Mouse (Mus musculus) cortical plate, adult 2 months (tissue): ENCODE measurements at regions not wholly inside any gene's neighbourhood (a gene's known extent, or its start where the extent isn't known, plus 50 kb on each side); places are given as distances from the start of the nearest gene placed in this dataset.

ENCODE experiments used
- H3K27ac ChIP-seq: fragments of 200-500 bp; 2 replicates; pipeline ENCODE4 v1.5.1; 2012; ENCODE audit warnings: low read length, control low read depth, inconsistent platforms; ENCODE audit not compliant: insufficient read depth
- H3K4me1 ChIP-seq: fragments of 200-500 bp; 2 replicates; pipeline ENCODE4 v1.6.1; 2011; ENCODE audit warnings: low read length; ENCODE audit not compliant: control insufficient read depth, insufficient read depth
- H3K4me3 ChIP-seq: fragments of 200-500 bp; 2 replicates; pipeline ENCODE4 v1.5.1; 2011; ENCODE audit warnings: mild to moderate bottlenecking, low read length, control low read depth; ENCODE audit not compliant: insufficient read depth
- CTCF ChIP-seq: fragments of 200-500 bp; IDR thresholded peaks from 2 replicates; pipeline ENCODE4 v1.5.1; 2011; ENCODE audit warnings: mild to moderate bottlenecking, control low read depth, low read length; ENCODE audit not compliant: insufficient read depth; ENCODE audit errors: extremely low read depth
- POLR2A ChIP-seq: fragments of 200-500 bp; IDR thresholded peaks from 2 replicates; pipeline ENCODE4 v1.6.1; 2011; ENCODE audit warnings: mild to moderate bottlenecking, low read length, control low read depth; ENCODE audit not compliant: insufficient read depth; ENCODE audit errors: extremely low read depth

DNA sequence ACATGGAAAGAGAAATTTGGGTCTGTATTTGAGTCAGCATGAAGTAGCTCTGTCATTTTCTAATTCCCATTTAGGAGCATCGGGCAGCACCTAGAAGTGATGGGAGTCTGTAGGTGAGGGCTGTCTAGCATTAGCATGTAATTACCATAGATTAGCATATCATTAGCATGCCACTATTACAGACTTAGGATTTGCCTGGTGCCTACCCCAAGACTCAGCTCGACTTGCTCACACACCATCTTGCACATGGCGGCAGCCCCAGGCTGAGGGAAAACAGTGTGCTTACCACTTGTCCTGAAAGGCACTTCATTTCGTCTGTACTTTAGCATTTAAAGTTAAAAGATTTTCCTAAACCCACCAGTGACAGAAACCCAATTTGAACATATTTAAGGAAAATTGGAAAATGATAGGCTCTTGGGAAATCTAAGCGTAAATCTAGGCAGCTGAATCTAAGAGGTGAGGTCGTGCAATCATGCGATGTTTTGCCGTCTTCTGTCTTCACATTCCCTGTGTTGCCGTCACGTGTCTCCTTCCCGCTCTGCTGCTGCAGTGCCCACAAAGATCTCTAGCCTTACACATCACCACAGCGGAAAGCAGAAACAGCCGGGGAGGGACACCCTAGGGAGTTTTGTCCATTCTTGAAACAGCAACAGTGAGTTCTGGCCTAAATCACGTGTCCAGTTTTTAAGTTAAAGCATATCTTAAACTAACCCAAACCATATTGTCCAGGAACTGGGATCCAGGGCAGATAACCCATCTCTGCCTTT is 101.2 kb upstream of the Tsc22d1 start:
- TF ChIP-seq CTCF (no peak), POLR2A (no peak)
- Histone ChIP-seq H3K4me1 (no peaks in the 10 kb centered on the region), H3K27ac (no peak overlapping the region), H3K4me3 (no peak overlapping the region)

DNA sequence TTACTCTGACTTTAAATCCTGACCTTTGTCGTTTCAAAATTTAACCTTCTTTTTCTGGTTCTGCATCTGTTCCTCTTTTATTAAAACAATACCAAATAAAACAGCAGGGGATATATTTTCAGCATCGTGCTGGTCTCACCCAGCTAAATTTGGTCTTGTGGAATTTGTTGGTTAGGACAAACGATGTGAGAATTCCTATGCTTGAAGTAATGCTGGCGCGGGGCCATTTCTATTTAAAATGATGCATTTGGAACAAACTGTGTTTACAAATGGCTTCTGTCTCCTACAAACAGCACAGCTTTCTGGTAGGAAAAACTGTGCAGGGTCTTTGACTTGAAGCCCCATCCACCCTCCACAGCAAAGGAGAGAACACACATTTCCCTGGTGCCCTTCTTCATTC is 96.3 kb upstream of the Tsc22d1 start:
- Histone ChIP-seq H3K4me3 (no peak overlapping the region), H3K4me1 (no peaks in the 10 kb centered on the region), H3K27ac (no peak overlapping the region)
- TF ChIP-seq POLR2A (no peak), CTCF (no peak)

DNA sequence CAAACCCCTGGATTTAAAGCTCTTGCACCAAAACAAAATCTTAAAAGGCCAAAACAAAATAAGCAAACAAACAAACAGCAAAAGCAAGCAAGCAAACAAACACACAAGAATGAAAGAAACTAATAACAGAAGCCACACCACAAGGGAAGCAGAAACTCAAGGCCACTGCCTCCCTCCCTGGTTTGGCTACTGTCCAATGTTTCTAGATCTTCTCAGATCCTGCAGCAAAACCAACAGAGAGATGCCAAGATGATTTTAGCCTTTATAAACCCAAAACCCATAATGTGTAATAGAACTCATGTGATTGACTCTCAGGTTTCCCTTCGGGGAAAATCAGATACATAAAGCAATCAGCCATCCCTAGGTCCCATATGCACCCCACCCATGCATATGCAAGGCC is 90.5 kb upstream of the Tsc22d1 start:
- Histone ChIP-seq H3K27ac (no peak overlapping the region), H3K4me1 (no peaks in the 10 kb centered on the region), H3K4me3 (no peak overlapping the region)
- TF ChIP-seq CTCF (no peak), POLR2A (no peak)

DNA sequence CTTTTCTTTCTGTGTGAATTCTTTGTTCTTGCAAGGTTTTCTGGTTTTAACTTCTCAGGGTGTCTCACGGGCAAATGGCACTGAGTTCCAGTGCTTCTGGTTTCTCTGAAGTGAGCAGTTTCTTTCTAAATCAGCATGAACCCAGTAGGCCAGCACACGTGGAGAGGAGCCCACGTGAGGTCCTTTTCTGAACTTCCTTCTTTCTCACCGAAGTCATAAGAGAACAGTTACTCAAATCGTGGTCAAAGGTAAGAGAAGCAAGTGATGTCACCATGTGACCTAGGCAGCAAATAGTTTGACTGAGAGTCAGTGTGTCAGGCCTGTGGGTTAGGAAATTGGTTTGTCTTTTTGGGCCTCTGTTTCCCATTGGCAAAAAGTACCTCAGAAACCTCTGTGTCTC is 84.8 kb upstream of the Tsc22d1 start:
- H3K4me3 ChIP-seq = no peak overlapping the region
- no peak overlapping the region for H3K27ac ChIP-seq
- TF ChIP-seq CTCF (no peak), POLR2A (no peak)
- H3K4me1 ChIP-seq = no peaks in the 10 kb centered on the region

DNA sequence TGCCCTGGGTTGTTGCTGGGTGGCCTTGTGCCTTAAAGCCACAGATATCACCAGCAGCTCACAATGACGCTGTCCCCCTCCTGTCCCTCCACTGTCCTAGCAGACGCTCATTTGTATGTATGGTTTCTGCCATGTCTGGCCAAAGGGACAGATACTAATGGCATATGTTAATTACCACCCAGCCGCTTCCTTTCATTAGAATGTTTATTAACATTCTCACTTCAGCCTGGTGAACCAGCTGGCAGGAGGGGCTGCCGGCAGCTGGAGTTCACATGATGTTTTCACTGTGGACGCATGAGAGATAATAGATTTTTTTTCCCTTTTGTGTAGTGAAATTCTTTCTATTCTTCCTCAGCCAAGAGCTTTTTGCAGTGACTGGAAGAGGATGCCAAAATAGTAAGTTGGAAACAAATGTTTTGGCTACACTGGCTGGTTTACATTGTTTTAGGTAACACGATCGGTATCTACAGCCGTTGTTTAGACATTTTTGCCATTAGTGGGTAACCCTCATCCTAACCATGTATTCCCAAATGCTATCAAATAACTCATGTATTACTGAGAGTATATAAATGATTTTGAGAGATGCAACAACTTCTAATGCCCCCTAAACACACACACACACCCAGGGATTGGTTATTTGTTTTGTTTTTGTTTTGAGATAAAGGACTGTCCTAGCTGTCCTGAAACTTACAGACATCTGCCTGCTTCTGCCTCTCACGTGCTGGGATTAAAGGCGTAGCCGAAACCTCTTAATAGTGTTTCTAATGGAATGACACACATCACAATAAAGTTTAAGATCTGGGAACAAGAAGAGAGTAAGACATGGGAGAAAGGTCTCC is 83.0 kb upstream of the Tsc22d1 start:
- H3K4me3 ChIP-seq = no peak overlapping the region
- no peaks in the 10 kb centered on the region for H3K4me1 ChIP-seq
- no peak overlapping the region for H3K27ac ChIP-seq
- no peak for TF ChIP-seq CTCF
- TF ChIP-seq POLR2A = no peak

DNA sequence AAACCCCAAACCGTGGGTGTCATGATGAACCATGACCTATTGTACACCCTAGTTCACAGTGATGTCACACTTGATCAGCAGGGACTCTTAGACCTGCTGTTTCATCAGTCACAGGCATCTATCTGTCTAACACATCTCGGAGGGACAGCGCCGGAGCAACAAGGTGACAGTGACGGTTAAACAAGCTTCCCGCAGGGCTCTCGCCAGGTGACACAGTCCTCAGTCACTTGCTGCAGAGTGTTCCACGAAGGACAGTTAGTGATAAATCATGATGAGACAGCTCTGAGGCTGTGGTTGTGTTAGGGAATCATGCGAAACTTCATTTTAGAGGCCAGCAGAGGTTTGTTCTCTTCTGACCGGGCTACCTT is 82.4 kb upstream of the Tsc22d1 start:
- TF ChIP-seq POLR2A = no peak
- TF ChIP-seq CTCF = no peak
- H3K4me1 ChIP-seq = no peaks in the 10 kb centered on the region
- H3K4me3 ChIP-seq = no peak overlapping the region
- H3K27ac ChIP-seq = no peak overlapping the region

DNA sequence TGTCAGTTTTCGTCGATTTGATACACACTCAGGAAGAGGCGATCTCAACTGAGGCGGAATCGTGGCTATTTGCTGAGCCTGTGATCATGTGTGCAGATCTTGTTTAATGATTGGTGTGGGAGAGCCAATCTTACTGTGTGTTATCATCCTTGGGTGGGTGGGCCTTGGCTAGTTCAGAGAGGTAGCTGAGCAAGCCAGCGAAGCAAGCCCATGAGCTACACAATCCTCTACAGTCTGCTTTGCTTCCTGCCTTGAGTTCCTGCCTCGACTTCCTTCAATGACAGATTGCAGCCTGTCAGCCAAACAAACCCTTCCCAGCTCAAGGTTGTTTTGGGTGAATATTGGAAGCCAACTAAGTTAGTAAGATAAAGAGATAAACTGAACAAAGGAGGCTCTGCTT is 74.0 kb upstream of the Tsc22d1 start:
- Histone ChIP-seq H3K27ac (no peak overlapping the region), H3K4me3 (no peak overlapping the region), H3K4me1 (no peaks in the 10 kb centered on the region)
- TF ChIP-seq POLR2A (no peak), CTCF (no peak)

DNA sequence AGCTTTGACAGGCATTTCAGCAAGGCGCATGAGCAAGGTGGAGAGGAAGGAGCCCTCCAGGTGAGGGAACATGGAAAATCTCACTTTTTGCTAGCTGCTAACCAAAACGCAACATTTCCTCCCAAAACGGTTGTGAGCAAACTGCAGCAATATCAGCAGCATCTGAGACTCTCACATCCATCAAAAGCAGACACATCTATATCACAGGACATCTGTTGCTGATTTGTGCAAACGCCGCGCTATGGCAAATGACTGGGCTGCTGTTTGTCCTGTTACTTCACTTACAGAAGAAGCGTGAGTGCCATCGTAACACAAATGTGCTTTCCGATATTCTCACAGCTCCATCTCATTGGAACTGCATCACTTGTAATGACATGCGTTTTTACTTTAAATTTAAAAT is 73.5 kb upstream of the Tsc22d1 start:
- no peak overlapping the region for H3K27ac ChIP-seq
- H3K4me3 ChIP-seq = no peak overlapping the region
- H3K4me1 ChIP-seq = no peaks in the 10 kb centered on the region
- TF ChIP-seq POLR2A (no peak), CTCF (no peak)

DNA sequence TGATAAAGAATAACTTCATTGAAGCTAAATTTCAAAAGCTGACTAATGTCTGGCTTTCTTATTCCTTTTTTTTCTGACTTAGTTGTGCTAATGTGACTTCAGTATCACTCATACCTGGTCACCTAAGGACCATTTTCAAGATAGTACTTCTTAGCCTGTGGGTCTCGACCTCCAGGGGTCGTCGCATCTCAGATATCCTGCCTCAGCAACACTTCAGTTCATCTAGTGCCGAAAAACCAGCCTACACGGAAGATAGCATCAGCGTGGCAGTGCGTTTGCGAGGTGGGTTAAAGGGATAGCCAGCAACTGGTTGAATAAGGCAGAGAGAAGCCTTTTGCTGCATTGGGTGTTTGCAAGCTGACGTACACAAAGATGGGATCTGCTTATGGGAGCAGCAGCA is 62.9 kb upstream of the Tsc22d1 start:
- Histone ChIP-seq H3K27ac (no peak overlapping the region), H3K4me3 (no peak overlapping the region), H3K4me1 (no peaks in the 10 kb centered on the region)
- TF ChIP-seq CTCF = no peak
- no peak for TF ChIP-seq POLR2A

DNA sequence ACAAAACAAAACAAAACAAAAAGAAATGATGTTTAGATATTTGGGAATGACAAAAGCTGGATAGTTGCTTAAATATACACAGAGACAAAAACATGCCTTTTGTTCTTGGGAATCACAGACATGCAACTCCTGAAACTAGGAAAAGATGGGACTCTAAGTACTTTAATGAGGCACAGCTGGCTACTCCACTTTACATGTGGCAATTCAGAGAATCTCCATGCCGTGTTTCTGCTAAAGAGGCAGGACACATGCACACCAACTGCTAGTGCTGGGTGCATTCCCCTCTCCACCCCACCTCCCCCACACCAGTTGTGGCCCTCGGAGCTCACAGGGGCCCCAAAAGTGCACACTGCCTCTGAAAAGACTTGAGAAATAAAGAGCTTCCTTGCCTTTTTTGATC is 58.6 kb upstream of the Tsc22d1 start:
- TF ChIP-seq CTCF = no peak
- no peak for TF ChIP-seq POLR2A
- Histone ChIP-seq H3K4me3 (no peak overlapping the region), H3K4me1 (no peaks in the 10 kb centered on the region), H3K27ac (no peak overlapping the region)
